Mouse (Mus musculus) urinary bladder, postnatal 4 days (tissue): ENCODE data around the gene Mei4.

Experiments used
- DNase-seq, 2 experiments: peaks; one replicate each; pipeline ENCODE4 v3.0.0; 2021 to 2022; ENCODE audit warnings: low spot score in 2 of 2

The Mei4 gene

GRCm38 (mm10) chr9:82160143-82160542, 296.7 kb downstream of the Mei4 start:
- DNase-seq: no peak

DNA sequence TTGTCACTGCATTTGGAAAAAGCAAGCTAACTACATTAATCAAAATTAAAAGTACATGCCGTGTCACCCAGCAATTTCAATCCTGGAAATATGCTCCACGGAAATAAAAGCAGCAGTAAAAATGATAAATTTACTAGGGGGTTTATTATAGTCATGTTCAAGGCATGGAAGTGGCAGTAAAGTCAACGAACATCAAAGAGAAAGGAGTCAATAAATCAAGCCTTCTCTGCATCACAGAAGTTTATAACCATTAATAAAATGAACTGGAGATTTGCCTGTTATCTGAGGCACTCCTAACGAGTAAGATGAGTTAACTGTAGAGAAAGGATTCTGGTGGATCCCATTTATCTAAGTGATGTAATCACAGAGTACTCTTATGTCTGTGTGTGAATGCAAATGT, 298.9 kb downstream of the Mei4 start:
- DNase-seq: no peak

GRCm38 (mm10) chr9:82217976-82218375, 354.5 kb downstream of the Mei4 start:
- DNase-seq: no peak

DNA sequence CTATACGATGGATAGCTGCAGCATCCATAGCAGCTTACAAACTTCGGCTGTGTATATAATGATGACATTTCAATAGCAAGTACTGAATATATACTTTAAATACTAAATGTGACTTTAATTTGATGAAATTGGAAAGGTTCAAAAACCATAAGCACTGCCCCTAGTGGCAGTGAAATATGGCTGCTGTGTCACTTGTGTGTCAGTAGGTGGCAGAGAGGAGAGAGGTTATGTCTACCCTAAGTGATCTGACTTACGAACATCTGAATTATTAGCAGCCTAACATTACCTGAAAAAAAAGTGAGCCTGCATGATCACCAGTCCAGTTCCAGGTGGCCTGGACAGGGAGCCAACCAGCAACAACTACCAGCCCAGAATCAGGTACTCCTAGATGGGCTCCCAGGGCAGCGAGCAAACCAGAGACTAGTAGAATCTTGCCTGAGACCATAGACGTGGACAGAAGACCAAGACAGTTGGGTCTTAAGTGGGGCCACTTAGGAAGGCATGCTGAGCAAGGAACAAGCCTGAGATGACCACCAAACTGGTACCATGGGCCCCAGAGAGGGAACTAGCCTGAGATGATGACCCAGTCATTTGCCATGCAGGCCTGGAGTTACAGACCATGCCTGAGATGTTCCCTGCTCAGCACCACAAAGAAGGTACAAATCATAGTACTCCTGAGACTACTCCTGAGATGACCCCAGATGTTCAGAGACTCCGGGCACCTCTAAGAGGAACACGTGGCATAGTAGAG, 384.4 kb downstream of the Mei4 start:
- DNase-seq: no peak
